In genomic region chr3:98383024-98383790, GRCm38 (mm10) we compare ENCODE assay signal across 8 mouse cellular contexts. TPM values are rescaled to one million over a fixed set of nuclear protein-coding genes. Genes with fewer than 3 reads are reported as not detected.
DNase-seq lines count a peak whose midpoint lies in the region; ATAC-seq and TF ChIP-seq lines count a peak whose summit lies in the region.

No protein-coding gene starts in this region.

- peak; percentile 40 for ATAC-seq in forebrain, embryonic 15.5 days (replicated peaks)
- ATAC-seq in liver, embryonic 15.5 days (ENCODE audit: insufficient read depth): 0 out of 2 replicates have a peak, but pooled peaks have one; percentile 4

- H3K9ac ChIP-seq in forebrain, embryonic 15.5 days (replicated peaks): peak overlapping the region; percentile 91
- 0 out of 2 replicates have a peak overlapping the region, but pooled peaks have one; percentile 37 for H3K9ac ChIP-seq in liver, embryonic 15.5 days

- H3K36me3 ChIP-seq in forebrain, embryonic 15.5 days: no peaks in the 10 kb centered on the region
- no peaks in the 10 kb centered on the region for H3K36me3 ChIP-seq in liver, embryonic 15.5 days (replicated peaks)

- H3K4me2 ChIP-seq in forebrain, embryonic 15.5 days (replicated peaks): peak overlapping the region; percentile 90
- peak overlapping the region; percentile 56 for H3K4me2 ChIP-seq in liver, embryonic 15.5 days

- H3K4me1 ChIP-seq in forebrain, embryonic 15.5 days: peaks cover 30% of the 10 kb centered on the region
- 0 out of 2 replicates have a peak, but pooled peaks cover 2% of the 10 kb centered on the region for H3K4me1 ChIP-seq in liver, embryonic 15.5 days (replicated peaks)

- no peak for TF ChIP-seq CTCF in layer of hippocampus, adult 2 months (conservative IDR thresholded peaks at IDR 0.05)
- TF ChIP-seq CTCF in brain, embryonic 14.5 days (IDR thresholded peaks at IDR 0.05; ENCODE audit: borderline replicate concordance, extremely low read depth, insufficient read depth, insufficient read length): no peak

- peak overlapping the region; percentile 94 for H3K27ac ChIP-seq in layer of hippocampus, adult 2 months
- H3K27ac ChIP-seq in forebrain, embryonic 15.5 days (replicated peaks): peak overlapping the region; percentile 89
- H3K27ac ChIP-seq in liver, embryonic 15.5 days (replicated peaks): no peak overlapping the region

- TF ChIP-seq POLR2A in brain, embryonic 14.5 days (IDR thresholded peaks at IDR 0.05; ENCODE audit: borderline replicate concordance, extremely low read depth, insufficient read depth, insufficient read length, poor library complexity, severe bottlenecking): no peak

- WGBS in forebrain, embryonic 15.5 days: 7% methylated on average over 21 of the region's 21 CpGs
- WGBS in liver, embryonic 15.5 days (ENCODE audit: insufficient replicate concordance): 9% methylated on average over 21 of the region's 21 CpGs

- no peak for DNase-seq in layer of hippocampus, adult 2 months (ENCODE audit: low spot score in 2 of 2)
- DNase-seq in layer of hippocampus, postnatal 14 days (ENCODE audit: low spot score in 2 of 2): no peak
- DNase-seq in brain, embryonic 14.5 days (ENCODE audit: low read depth): peak; percentile 29
- DNase-seq in urinary bladder, postnatal 25 days (ENCODE audit: low spot score): no peak
- DNase-seq in ovary, postnatal 36 days (ENCODE audit: low spot score): no peak
- no peak for DNase-seq in embryo, embryonic 10 days (ENCODE audit: low spot score)

- no peaks in the 10 kb centered on the region for H3K27me3 ChIP-seq in forebrain, embryonic 15.5 days
- peaks cover 45% of the 10 kb centered on the region for H3K27me3 ChIP-seq in liver, embryonic 15.5 days

- H3K4me3 ChIP-seq in layer of hippocampus, adult 2 months: peak overlapping the region; percentile 82
- H3K4me3 ChIP-seq in forebrain, embryonic 15.5 days: peak overlapping the region; percentile 82
- peak overlapping the region; percentile 58 for H3K4me3 ChIP-seq in liver, embryonic 15.5 days (replicated peaks)

- no peaks in the 10 kb centered on the region for H3K9me3 ChIP-seq in forebrain, embryonic 15.5 days
- no peaks in the 10 kb centered on the region for H3K9me3 ChIP-seq in liver, embryonic 15.5 days (replicated peaks)

RNA-seq across cellular contexts. Expression of gene Zfp697, which starts 0.9 kb away (rescaled TPM):
- total RNA-seq in layer of hippocampus, adult 2 months (2021): 10 to 100 TPM; 28.5 to 29.1 TPM
- total RNA-seq in layer of hippocampus, postnatal 14 days (2021): 10 to 100 TPM; 25.7 to 26.9 TPM
- 16.6 and 27.2 TPM in 2 replicates for polyA plus RNA-seq in brain, embryonic 14.5 days (2012; rRNA removed)
- polyA plus RNA-seq in forebrain, embryonic 15.5 days (2015; fragmentation: Nextera tagmentation; extraction: Ambion mirVana): 15.5 and 16.0 TPM in 2 replicates
- 1.9 and 2.1 TPM in 2 replicates for polyA plus RNA-seq in liver, embryonic 15.5 days (2015; fragmentation: Nextera tagmentation; extraction: Ambion mirVana)

RNA-seq across cellular contexts. Expression of gene Phgdh, which starts 43.4 kb away (rescaled TPM):
- total RNA-seq in layer of hippocampus, adult 2 months (2021): 10 to 100 TPM; 66.8 to 82.0 TPM
- 10 to 100 TPM; 62.8 to 72.3 TPM for total RNA-seq in layer of hippocampus, postnatal 14 days (2021)
- polyA plus RNA-seq in brain, embryonic 14.5 days (2012; rRNA removed): 119 and 137 TPM in 2 replicates
- polyA plus RNA-seq in forebrain, embryonic 15.5 days (2015; fragmentation: Nextera tagmentation; extraction: Ambion mirVana): 188 and 194 TPM in 2 replicates
- polyA plus RNA-seq in liver, embryonic 15.5 days (2015; fragmentation: Nextera tagmentation; extraction: Ambion mirVana): 208 and 233 TPM in 2 replicates
